Mouse (Mus musculus) heart, postnatal 0 days (tissue): ENCODE data around the gene Triml2. TPM values are rescaled to one million over a fixed set of nuclear protein-coding genes. Genes with fewer than 3 reads are reported as not detected.

Experiments used
- ATAC-seq: fragments of 200-750 bp; cut with Nextera tagmentation; 2 replicates; pipeline ENCODE4 v1.8.0; 2017; ENCODE audit warnings: low read depth, moderate number of reproducible peaks, moderate library complexity; ENCODE audit not compliant: insufficient read depth
- DNase-seq: peaks from one replicate; pipeline ENCODE4 v3.0.0-alpha.2; 2016; ENCODE audit warnings: low spot score
- H3K27ac ChIP-seq: fragments of 300-500 bp; sonication (generic); 2 replicates; pipeline ENCODE4 v1.5.1; 2014; ENCODE audit warnings: low read depth, mild to moderate bottlenecking
- H3K27me3 ChIP-seq: fragments of 300-500 bp; sonication (generic); 2 replicates; pipeline ENCODE4 v1.6.1; 2014; ENCODE audit warnings: low read length, mixed read lengths; ENCODE audit not compliant: control insufficient read depth, insufficient read depth
- H3K36me3 ChIP-seq: fragments of 300-500 bp; sonication (generic); replicated peaks from 2 replicates; pipeline ENCODE4 v1.6.1; 2014; ENCODE audit warnings: low read length, mixed read lengths; ENCODE audit not compliant: control insufficient read depth, insufficient read depth
- H3K4me1 ChIP-seq: fragments of 300-500 bp; sonication (generic); 2 replicates; pipeline ENCODE4 v1.6.1; 2014; ENCODE audit warnings: antibody characterized with exemption; ENCODE audit not compliant: control insufficient read depth, insufficient read depth
- H3K4me2 ChIP-seq: fragments of 300-500 bp; sonication (generic); 2 replicates; pipeline ENCODE4 v1.6.1; 2014; ENCODE audit warnings: low read depth, mild to moderate bottlenecking, low read length, moderate library complexity
- H3K4me3 ChIP-seq: fragments of 300-500 bp; sonication (generic); 2 replicates; pipeline ENCODE4 v1.5.1; 2014; ENCODE audit warnings: low read depth, low read length
- H3K9ac ChIP-seq: fragments of 300-500 bp; sonication (generic); replicated peaks from 2 replicates; pipeline ENCODE4 v1.6.1; 2014; ENCODE audit warnings: low read depth, low read length, mixed read lengths
- H3K9me3 ChIP-seq: fragments of 300-500 bp; sonication (generic); replicated peaks from 2 replicates; pipeline ENCODE4 v1.6.1; 2016; ENCODE audit warnings: low read length; ENCODE audit not compliant: control insufficient read depth
- CTCF ChIP-seq: IDR thresholded peaks from 2 replicates; pipeline ENCODE4 v1.5.1; 2016; ENCODE audit warnings: antibody characterized with exemption, control low read depth, low read depth
- EP300 ChIP-seq: IDR thresholded peaks from 2 replicates; pipeline ENCODE4 v1.6.1; 2016; ENCODE audit warnings: antibody characterized with exemption, low read depth
- WGBS: fragments of 180-500 bp; shearing (Covaris S2); extraction: QIAGEN DNeasy Blood & Tissue Kit; methylation state at CpG from one replicate; pipeline ENCODE4 v1.1.7; 2014; 5-methylcytosine and 5-hydroxymethylcytosine counted together
- polyA plus RNA-seq: library from polyadenylated mRNA; unstranded; fragments of >200 nt; fragmentation: Nextera tagmentation; extraction: Ambion mirVana; gene quantifications from 2 replicates; pipeline ENCODE4 v1.2.1, GENCODE M21; 2015
- total RNA-seq: library from RNA; depleted of rRNA; stranded (reverse); fragments of >200 nt; gene quantifications from 2 replicates; pipeline ENCODE4 v1.2.3, GENCODE M21; 2014; ENCODE audit warnings: low replicate concordance

The Triml2 gene
- total and polyA plus RNA-seq, 2 experiments from 2014 or later: not detected

GRCm38 (mm10) chr8:43169249-43169755 lies 11.0 kb upstream of the Triml2 start:
- no peak overlapping the region for H3K9ac ChIP-seq
- H3K9me3 ChIP-seq: no peaks in the 10 kb centered on the region
- TF ChIP-seq EP300 (no peak), CTCF (no peak)
- ATAC-seq (no peak), DNase-seq (no peak)
- H3K4me3 ChIP-seq: no peak overlapping the region
- H3K27me3 ChIP-seq: no peaks in the 10 kb centered on the region
- H3K4me1 ChIP-seq: no peaks in the 10 kb centered on the region
- H3K4me2 ChIP-seq: no peak overlapping the region
- H3K36me3 ChIP-seq: no peaks in the 10 kb centered on the region
- WGBS: 71% methylated on average over 6 of the region's 6 CpGs
- H3K27ac ChIP-seq: no peak overlapping the region

DNA sequence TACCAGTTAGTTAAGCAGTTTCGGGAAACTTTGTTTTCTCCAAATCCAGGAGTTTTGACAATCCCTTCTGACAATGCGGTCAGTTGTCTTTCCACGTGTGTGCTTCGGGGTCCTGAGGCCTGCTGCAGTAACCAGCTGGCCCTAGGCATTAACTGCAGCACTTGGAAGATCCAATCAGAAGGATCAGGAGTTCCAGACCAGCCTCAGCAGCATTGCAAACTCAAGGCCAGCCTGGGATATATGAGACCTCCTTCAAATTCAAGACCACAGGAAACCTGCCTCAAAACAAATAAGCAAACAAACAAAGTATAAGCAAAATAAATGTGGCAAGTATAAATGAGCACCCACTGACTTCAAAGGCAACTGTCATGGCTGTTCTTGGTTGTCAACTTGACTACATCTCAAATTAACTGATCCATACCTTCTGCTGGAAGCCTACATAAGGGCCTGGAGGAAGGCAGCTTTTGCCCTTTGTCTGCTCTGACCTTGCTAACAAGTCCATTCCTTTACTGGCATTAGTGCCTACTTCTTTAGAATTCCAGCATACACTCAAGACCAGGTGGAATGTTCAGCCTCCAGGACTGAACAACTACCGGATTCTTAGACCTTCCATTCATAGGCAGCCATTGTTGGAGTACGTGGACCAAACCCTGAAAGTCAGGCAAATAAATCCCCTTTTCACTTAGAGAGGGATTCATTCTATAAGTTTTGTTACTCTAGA lies 3.4 kb upstream of the Triml2 start:
- H3K27me3 ChIP-seq: no peaks in the 10 kb centered on the region
- WGBS: 83% methylated on average over 6 of the region's 6 CpGs

DNA sequence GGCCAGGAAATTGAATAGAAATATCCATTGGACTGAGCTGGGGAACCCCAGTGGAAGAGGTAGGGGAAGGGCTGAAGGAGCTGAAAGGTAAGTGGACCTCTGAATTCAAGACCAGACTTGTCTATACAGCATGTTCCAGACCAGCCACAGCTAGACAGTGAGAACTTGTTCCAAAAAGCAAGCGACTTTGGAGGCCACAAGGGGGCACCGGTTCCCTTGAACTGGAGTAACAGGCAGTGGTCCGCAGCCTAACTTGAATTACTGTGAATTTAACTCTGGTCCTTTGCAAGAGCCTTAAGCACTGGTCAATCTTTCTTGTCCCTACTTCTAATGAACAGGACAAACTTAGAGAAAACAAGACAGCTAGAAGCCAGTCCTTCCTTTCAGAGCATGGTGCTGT lies 2.1 kb upstream of the Triml2 start:
- no peak for ATAC-seq
- H3K9ac ChIP-seq: no peak overlapping the region
- no peak overlapping the region for H3K4me2 ChIP-seq
- no peaks in the 10 kb centered on the region for H3K9me3 ChIP-seq
- no peak for TF ChIP-seq EP300
- TF ChIP-seq CTCF: no peak
- H3K27ac ChIP-seq: no peak overlapping the region
- H3K27me3 ChIP-seq: no peaks in the 10 kb centered on the region
- WGBS: 64% methylated on average over 3 of the region's 3 CpGs
- DNase-seq: no peak
- no peak overlapping the region for H3K4me3 ChIP-seq
- no peaks in the 10 kb centered on the region for H3K4me1 ChIP-seq
- no peaks in the 10 kb centered on the region for H3K36me3 ChIP-seq

More for the DNA sequence above, 3.4 kb upstream of the Triml2 start:
- DNase-seq: no peak
- no peak overlapping the region for H3K9ac ChIP-seq
- H3K9me3 ChIP-seq: no peaks in the 10 kb centered on the region
- no peak overlapping the region for H3K4me3 ChIP-seq
- H3K36me3 ChIP-seq: no peaks in the 10 kb centered on the region
- no peaks in the 10 kb centered on the region for H3K4me1 ChIP-seq
- no peak for ATAC-seq
- no peak for TF ChIP-seq CTCF
- no peak for TF ChIP-seq EP300
- H3K4me2 ChIP-seq: no peak overlapping the region
- no peak overlapping the region for H3K27ac ChIP-seq

- ATAC-seq: no peak; the same call in 1 of the 2 replicates
- H3K9ac ChIP-seq: no peak overlapping the region
- H3K4me2 ChIP-seq: no peak overlapping the region
- no peaks in the 10 kb centered on the region for H3K27me3 ChIP-seq
- no peaks in the 10 kb centered on the region for H3K36me3 ChIP-seq
- WGBS: 9% methylated on average over 4 of the region's 4 CpGs
- no peak for TF ChIP-seq CTCF
- TF ChIP-seq EP300: no peak
- H3K27ac ChIP-seq: no peak overlapping the region
- no peaks in the 10 kb centered on the region for H3K9me3 ChIP-seq
- no peak overlapping the region for H3K4me3 ChIP-seq
- DNase-seq: peak; percentile 25
- H3K4me1 ChIP-seq: no peaks in the 10 kb centered on the region
Measured at GRCm38 (mm10) chr8:43179189-43179588, 1.2 kb upstream of the Triml2 start.

DNA sequence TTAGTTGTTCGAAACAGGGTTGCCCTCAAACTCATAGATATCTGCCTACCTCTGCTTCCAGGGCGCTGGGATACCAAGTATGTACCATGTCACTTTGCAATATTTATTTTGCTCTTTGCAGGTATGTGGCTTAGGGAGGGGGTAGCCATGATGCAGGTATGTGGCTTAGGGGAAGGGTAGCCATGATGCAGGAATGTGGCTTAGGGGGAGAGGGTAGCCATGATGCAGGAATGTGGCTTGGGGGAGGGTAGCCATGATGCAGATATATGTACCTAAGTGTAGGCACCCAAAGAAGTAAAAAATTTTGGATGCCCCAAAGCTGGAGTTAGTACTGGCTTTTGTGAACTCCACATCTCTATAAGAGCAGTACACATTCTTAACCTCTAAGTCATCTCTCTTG lies 1.9 kb downstream of the Triml2 start:
- Histone ChIP-seq H3K4me2 (no peak overlapping the region), H3K4me1 (no peaks in the 10 kb centered on the region), H3K36me3 (no peaks in the 10 kb centered on the region), H3K9me3 (no peaks in the 10 kb centered on the region), H3K27me3 (no peaks in the 10 kb centered on the region), H3K4me3 (no peak overlapping the region), H3K27ac (no peak overlapping the region), H3K9ac (no peak overlapping the region)
- TF ChIP-seq EP300 (no peak), CTCF (no peak)
- DNase-seq (no peak), ATAC-seq (no peak)
- WGBS: 83% methylated on average over 2 of the region's 2 CpGs

- Histone ChIP-seq H3K9me3 (no peaks in the 10 kb centered on the region), H3K4me2 (no peak overlapping the region), H3K4me3 (no peak overlapping the region), H3K36me3 (no peaks in the 10 kb centered on the region), H3K27me3 (no peaks in the 10 kb centered on the region), H3K27ac (no peak overlapping the region), H3K4me1 (no peaks in the 10 kb centered on the region), H3K9ac (no peak overlapping the region)
- ATAC-seq (no peak), DNase-seq (no peak)
- TF ChIP-seq EP300: no peak
- TF ChIP-seq CTCF: no peak
Measured at GRCm38 (mm10) chr8:43215554-43215953, 35.2 kb downstream of the Triml2 start.
